Mouse (Mus musculus) cerebellum, adult (tissue): ENCODE results near the gene Slc39a11.

Experiments
- ATAC-seq: cut with Nextera tagmentation; 2 replicates; pipeline ENCODE4 v1.9.2; 2017; ENCODE audit warnings: mild to moderate bottlenecking, moderate library complexity, mixed read lengths; ENCODE audit not compliant: insufficient number of reproducible peaks, low FRiP score, low TSS enrichment

Gene Slc39a11

GRCm38 (mm10) chr11:113308256-113308941 is 341.5 kb downstream of the Slc39a11 start:
- ATAC-seq = no peak

- ATAC-seq = no peak
Observed at GRCm38 (mm10) chr11:113303204-113303603, 346.7 kb downstream of the Slc39a11 start.

GRCm38 (mm10) chr11:113299492-113299891 is 350.4 kb downstream of the Slc39a11 start:
- no peak for ATAC-seq

- 0 out of 2 replicates have a peak, but pooled peaks have one; percentile 37 for ATAC-seq
Observed at GRCm38 (mm10) chr11:113297765-113298164, 352.1 kb downstream of the Slc39a11 start.

GRCm38 (mm10) chr11:113296912-113297625 is 352.8 kb downstream of the Slc39a11 start:
- ATAC-seq = no peak

- no peak for ATAC-seq
Observed at GRCm38 (mm10) chr11:113296162-113296561, 353.7 kb downstream of the Slc39a11 start.

- no peak for ATAC-seq
Observed at GRCm38 (mm10) chr11:113294518-113294917, 355.4 kb downstream of the Slc39a11 start.

- ATAC-seq = no peak
Observed at GRCm38 (mm10) chr11:113292906-113293614, 356.8 kb downstream of the Slc39a11 start.

GRCm38 (mm10) chr11:113291781-113292714 is 357.8 kb downstream of the Slc39a11 start:
- no peak for ATAC-seq

GRCm38 (mm10) chr11:113290911-113291310 is 359.0 kb downstream of the Slc39a11 start:
- ATAC-seq = no peak

GRCm38 (mm10) chr11:113284951-113285741 is 364.7 kb downstream of the Slc39a11 start:
- no peak for ATAC-seq

- no peak for ATAC-seq
Observed at GRCm38 (mm10) chr11:113283376-113283811, 366.5 kb downstream of the Slc39a11 start.

- ATAC-seq = no peak
Observed at GRCm38 (mm10) chr11:113278238-113278637, 371.6 kb downstream of the Slc39a11 start.

- no peak for ATAC-seq
Observed at GRCm38 (mm10) chr11:113277034-113277612, 372.8 kb downstream of the Slc39a11 start.

- ATAC-seq = no peak
Observed at GRCm38 (mm10) chr11:113276518-113276917, 373.4 kb downstream of the Slc39a11 start.

- no peak for ATAC-seq
Observed at GRCm38 (mm10) chr11:113274037-113274436, 375.8 kb downstream of the Slc39a11 start.

GRCm38 (mm10) chr11:113271857-113272256 is 378.0 kb downstream of the Slc39a11 start:
- ATAC-seq = no peak

GRCm38 (mm10) chr11:113268831-113269319 is 381.0 kb downstream of the Slc39a11 start:
- no peak for ATAC-seq
